Mouse (Mus musculus) hindbrain, embryonic 14.5 days (tissue): ENCODE results near the gene Slc38a6. TPM values are rescaled to one million over a fixed set of nuclear protein-coding genes. Genes with fewer than 3 reads are reported as not detected.

ENCODE experiments used
- ATAC-seq: fragments of 200-750 bp; cut with Nextera tagmentation; 2 replicates; pipeline ENCODE4 v1.8.0; 2017; ENCODE audit warnings: moderate number of reproducible peaks, mild to moderate bottlenecking, moderate TSS enrichment, moderate library complexity; ENCODE audit not compliant: low FRiP score
- DNase-seq: peaks from one replicate; pipeline ENCODE4 v3.0.0-alpha.2; 2015; ENCODE audit warnings: low spot score
- H3K27ac ChIP-seq: fragments of 300-500 bp; sonication (generic); 2 replicates; pipeline ENCODE4 v1.5.1; 2014; ENCODE audit warnings: mild to moderate bottlenecking, moderate library complexity
- H3K27me3 ChIP-seq: fragments of 300-500 bp; sonication (generic); 2 replicates; pipeline ENCODE4 v1.6.1; 2014; ENCODE audit warnings: mild to moderate bottlenecking, low read length, mixed read lengths; ENCODE audit not compliant: control insufficient read depth, insufficient read depth
- H3K36me3 ChIP-seq: fragments of 300-500 bp; sonication (generic); replicated peaks from 2 replicates; pipeline ENCODE4 v1.6.1; 2014; ENCODE audit not compliant: control insufficient read depth, insufficient read depth
- H3K4me1 ChIP-seq: fragments of 300-500 bp; sonication (generic); replicated peaks from 2 replicates; pipeline ENCODE4 v1.6.1; 2014; ENCODE audit warnings: antibody characterized with exemption, low read length, mixed read lengths; ENCODE audit not compliant: control insufficient read depth, insufficient read depth
- H3K4me2 ChIP-seq: fragments of 300-500 bp; sonication (generic); replicated peaks from 2 replicates; pipeline ENCODE4 v1.6.1; 2014; ENCODE audit warnings: mild to moderate bottlenecking, moderate library complexity
- H3K4me3 ChIP-seq: fragments of 300-500 bp; sonication (generic); replicated peaks from 2 replicates; pipeline ENCODE4 v1.5.1; 2014; ENCODE audit warnings: mild to moderate bottlenecking, low read length
- H3K9ac ChIP-seq: fragments of 300-500 bp; sonication (generic); 2 replicates; pipeline ENCODE4 v1.6.1; 2014
- H3K9me3 ChIP-seq: fragments of 300-500 bp; sonication (generic); 2 replicates; pipeline ENCODE4 v1.6.1; 2016; ENCODE audit warnings: low read length; ENCODE audit not compliant: control insufficient read depth
- WGBS: fragments of 180-500 bp; shearing (Covaris S2); extraction: QIAGEN DNeasy Blood & Tissue Kit; methylation state at CpG from one replicate; pipeline ENCODE4 v1.1.7; 2014; 5-methylcytosine and 5-hydroxymethylcytosine counted together
- polyA plus RNA-seq: library from polyadenylated mRNA; unstranded; fragments of >200 nt; fragmentation: Nextera tagmentation; extraction: Ambion mirVana; gene quantifications from 2 replicates; pipeline ENCODE4 v1.2.1, GENCODE M21; 2014

Gene Slc38a6
- polyA plus RNA-seq, 1 experiment from 2014 or later: 16.1 TPM

DNA sequence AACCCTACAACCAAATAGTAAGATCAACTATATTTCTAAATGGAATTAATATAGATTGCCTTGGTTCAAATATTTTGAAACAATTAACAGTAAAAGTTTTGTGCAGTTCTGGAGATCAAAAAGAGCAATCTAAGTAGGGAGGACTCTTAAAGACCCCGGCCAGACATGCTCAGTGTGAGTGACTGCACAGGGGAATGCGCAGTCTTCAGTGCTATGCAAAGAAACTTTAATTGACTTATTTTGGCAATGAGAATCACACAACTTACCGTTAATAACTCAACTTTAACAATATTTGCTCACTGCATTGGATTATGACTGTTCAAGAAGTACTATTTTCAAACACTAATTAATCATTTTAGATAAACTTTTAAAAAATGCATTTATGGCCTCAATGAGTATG is 17.0 kb upstream of the Slc38a6 start:
- no peaks in the 10 kb centered on the region for H3K36me3 ChIP-seq
- 93% methylated on average over 3 of the region's 3 CpGs for WGBS
- no peak overlapping the region for H3K27ac ChIP-seq
- H3K9me3 ChIP-seq: no peaks in the 10 kb centered on the region
- H3K4me2 ChIP-seq: no peak overlapping the region
- no peaks in the 10 kb centered on the region for H3K27me3 ChIP-seq
- no peaks in the 10 kb centered on the region for H3K4me1 ChIP-seq
- H3K4me3 ChIP-seq: no peak overlapping the region
- DNase-seq (no peak), ATAC-seq (no peak)
- H3K9ac ChIP-seq: no peak overlapping the region

DNA sequence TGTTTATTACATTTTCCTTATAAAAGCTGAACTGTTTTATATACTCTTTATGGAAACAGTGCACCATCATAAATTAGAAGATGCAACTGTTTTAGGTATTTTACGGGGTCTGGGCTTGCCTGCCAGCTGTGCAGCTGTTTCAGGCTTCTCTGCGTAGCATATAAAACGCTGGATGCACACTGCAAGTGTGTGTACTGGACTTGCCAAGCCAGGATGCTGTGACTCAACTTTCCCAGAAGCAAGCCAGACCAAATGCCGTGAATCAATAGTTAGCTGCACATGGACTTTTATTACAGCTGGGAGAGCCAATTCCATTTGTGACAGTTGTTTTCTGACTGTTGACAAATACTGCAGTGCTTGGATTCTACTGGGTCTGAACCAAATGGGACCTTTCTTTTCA is 16.6 kb upstream of the Slc38a6 start:
- no peaks in the 10 kb centered on the region for H3K9me3 ChIP-seq
- H3K9ac ChIP-seq: no peak overlapping the region
- H3K4me2 ChIP-seq: no peak overlapping the region
- no peak overlapping the region for H3K27ac ChIP-seq
- H3K4me3 ChIP-seq: no peak overlapping the region
- no peaks in the 10 kb centered on the region for H3K4me1 ChIP-seq
- no peaks in the 10 kb centered on the region for H3K27me3 ChIP-seq
- H3K36me3 ChIP-seq: no peaks in the 10 kb centered on the region; the same call in 1 of the 2 replicates
- WGBS: 93% methylated on average over 4 of the region's 4 CpGs
- no peak for ATAC-seq
- DNase-seq: no peak

DNA sequence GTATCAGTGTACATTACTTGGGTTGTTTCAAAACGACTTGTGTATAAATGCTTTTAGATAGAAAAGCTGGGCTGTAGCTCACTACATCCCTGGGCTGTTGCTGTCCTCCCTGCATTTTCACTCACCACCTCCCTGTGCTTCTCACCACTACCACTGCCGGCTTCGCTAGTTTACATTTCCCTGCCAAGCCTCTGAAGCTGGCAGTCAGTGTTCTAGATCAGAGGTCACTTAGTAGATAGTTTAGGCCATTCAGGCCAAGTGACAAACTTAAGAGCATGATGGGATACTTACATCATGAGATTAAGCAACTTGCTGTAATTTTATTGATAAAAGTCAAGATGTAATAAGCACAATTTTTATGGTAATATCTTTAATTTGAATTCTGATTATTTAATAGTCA is 11.7 kb upstream of the Slc38a6 start:
- no peak overlapping the region for H3K4me3 ChIP-seq
- ATAC-seq (no peak), DNase-seq (no peak)
- no peak overlapping the region for H3K4me2 ChIP-seq
- H3K36me3 ChIP-seq: peaks cover 39% of the 10 kb centered on the region
- no peaks in the 10 kb centered on the region for H3K4me1 ChIP-seq
- no peak overlapping the region for H3K27ac ChIP-seq
- no peaks in the 10 kb centered on the region for H3K27me3 ChIP-seq
- peaks cover 8% of the 10 kb centered on the region for H3K9me3 ChIP-seq
- WGBS: 93% methylated on average over 3 of the region's 3 CpGs
- no peak overlapping the region for H3K9ac ChIP-seq

DNA sequence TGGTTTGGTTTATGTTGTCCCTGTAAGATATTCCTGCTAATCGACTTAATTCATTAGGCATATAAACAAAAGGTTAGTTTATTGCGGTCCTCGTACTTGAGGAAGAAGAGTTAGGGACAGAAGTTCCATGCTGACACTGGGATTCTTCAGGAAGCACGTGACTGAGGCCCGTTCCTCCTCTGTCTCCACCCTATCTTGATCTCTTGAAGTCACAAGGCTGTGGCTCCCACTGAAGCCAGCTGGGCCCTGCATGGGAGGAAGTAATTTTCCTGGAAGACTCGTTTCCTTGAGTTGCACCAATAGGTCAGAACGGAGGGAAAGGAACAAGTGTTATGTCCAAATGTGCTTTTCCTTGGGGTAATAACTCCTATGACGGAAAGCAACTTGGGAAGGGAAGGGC is 1.0 kb downstream of the Slc38a6 start:
- no peak for ATAC-seq
- whole genome bisulfite sequencing: 78% methylated on average over 8 of the region's 8 CpGs
- H3K9ac ChIP-seq: peak overlapping the region; percentile 84; the same call in 1 of the 2 replicates

DNA sequence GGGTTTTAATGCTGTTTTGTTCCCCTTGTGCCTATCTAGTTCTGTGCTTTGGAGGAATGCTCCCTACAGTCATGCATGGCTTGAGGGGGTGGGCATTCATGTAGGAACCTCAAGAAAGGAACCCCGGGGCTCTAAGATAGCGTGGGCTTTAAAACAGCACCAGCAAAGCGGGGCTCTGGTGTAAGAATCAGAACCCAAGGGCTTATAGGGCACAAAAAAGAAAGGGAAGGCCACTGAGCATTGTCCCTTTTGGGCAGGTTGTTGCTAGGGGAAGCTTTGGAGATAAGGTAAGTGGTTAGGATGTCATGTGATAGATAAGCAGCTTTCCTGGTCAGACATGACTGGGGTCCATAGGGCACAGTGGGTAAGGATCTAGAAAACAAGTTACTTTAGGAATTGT is 2.0 kb downstream of the Slc38a6 start:
- Histone ChIP-seq H3K36me3 (peaks cover 14% of the 10 kb centered on the region), H3K27me3 (no peaks in the 10 kb centered on the region), H3K4me3 (no peak overlapping the region), H3K4me2 (no peak overlapping the region), H3K27ac (no peak overlapping the region), H3K4me1 (peaks cover 13% of the 10 kb centered on the region), H3K9ac (no peak overlapping the region), H3K9me3 (no peaks in the 10 kb centered on the region)
- DNase-seq (no peak), ATAC-seq (no peak)
- 95% methylated on average over 3 of the region's 3 CpGs for WGBS

More for the DNA sequence above, 1.0 kb downstream of the Slc38a6 start:
- DNase-seq: no peak
- Histone ChIP-seq H3K27me3 (no peaks in the 10 kb centered on the region), H3K36me3 (peaks cover 11% of the 10 kb centered on the region), H3K4me3 (peak overlapping the region; percentile 82), H3K4me1 (peaks cover 13% of the 10 kb centered on the region), H3K9me3 (no peaks in the 10 kb centered on the region), H3K4me2 (peak overlapping the region; percentile 73), H3K27ac (no peak overlapping the region)

DNA sequence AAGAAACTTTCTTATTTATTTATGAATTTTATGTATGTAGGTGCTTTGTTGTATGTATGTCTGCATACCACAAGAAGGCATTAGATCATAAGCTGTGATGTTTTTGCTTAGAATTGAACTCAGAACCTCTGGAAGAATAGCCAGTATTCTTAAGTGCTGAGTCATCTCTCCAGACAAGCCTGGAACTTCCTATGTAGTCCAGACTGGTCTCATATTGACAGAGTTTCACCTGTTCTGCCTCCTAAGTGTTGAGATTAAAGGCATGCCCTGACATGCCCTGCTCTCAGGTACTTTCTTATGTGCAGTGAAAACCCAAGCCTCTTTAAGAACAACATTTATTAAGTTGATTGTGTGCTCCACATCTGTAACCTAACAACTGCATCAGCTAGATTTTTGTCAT is 8.3 kb downstream of the Slc38a6 start:
- DNase-seq: no peak
- no peak overlapping the region for H3K4me3 ChIP-seq
- no peaks in the 10 kb centered on the region for H3K4me1 ChIP-seq
- ATAC-seq: no peak
- no peak overlapping the region for H3K4me2 ChIP-seq
- no peaks in the 10 kb centered on the region for H3K9me3 ChIP-seq
- H3K27me3 ChIP-seq: no peaks in the 10 kb centered on the region
- H3K9ac ChIP-seq: no peak overlapping the region
- H3K27ac ChIP-seq: no peak overlapping the region
- H3K36me3 ChIP-seq: peaks cover 37% of the 10 kb centered on the region

DNA sequence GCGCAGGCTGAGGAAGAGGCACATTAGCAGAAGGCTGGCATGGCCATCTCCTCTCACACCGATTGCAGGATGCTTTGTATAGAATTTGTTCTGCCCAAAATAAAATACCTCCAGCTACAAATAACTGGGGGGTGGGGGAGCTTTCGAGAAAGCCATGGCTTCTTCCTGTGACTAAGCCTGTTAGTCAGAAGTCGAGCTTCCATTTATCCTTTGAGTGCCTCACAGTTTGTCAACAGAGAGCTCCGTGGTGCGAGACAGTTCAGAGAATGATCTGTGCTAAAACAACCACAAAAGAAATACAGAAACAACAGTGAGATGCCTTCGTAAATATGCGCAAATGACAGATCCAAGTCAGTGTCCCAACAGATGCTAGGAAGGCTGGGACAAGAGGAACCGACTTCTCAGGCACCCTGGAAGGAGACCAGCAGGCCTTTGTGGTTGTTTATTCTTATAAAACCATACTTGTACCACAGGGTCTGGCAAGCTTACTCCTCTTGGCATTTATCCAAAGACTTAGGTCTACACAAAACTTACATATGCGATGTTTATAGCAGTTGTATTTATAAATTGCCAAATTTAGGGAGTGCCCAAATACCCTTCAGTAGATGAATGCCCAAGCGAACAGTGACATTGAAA is 9.0 kb downstream of the Slc38a6 start:
- WGBS: 82% methylated on average over 11 of the region's 11 CpGs
- no peaks in the 10 kb centered on the region for H3K27me3 ChIP-seq
- H3K4me2 ChIP-seq: no peak overlapping the region
- peaks cover 38% of the 10 kb centered on the region for H3K36me3 ChIP-seq
- H3K9ac ChIP-seq: no peak overlapping the region
- DNase-seq (no peak), ATAC-seq (no peak)
- H3K4me3 ChIP-seq: no peak overlapping the region
- H3K27ac ChIP-seq: no peak overlapping the region
- H3K4me1 ChIP-seq: no peaks in the 10 kb centered on the region
- no peaks in the 10 kb centered on the region for H3K9me3 ChIP-seq

DNA sequence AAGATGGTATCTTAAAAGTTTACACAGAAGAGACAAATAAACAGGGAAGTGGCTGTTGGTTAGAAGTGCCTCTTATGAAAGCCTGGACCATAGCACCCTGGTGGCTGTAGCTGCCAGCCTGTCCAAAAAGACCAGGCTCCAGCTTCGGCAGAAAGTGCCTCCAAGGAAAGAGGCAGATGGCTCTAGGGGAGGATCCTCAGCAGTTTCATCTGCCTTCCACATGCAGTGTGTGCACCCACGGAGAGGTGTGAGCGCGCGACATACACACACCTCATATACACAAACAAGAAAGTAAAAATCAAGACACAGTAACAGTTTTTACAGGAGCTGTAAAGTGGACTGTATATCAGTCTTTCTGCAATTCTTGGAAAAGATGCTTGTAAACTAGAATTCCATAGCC is 12.0 kb downstream of the Slc38a6 start:
- H3K27ac ChIP-seq: no peak overlapping the region
- DNase-seq (no peak), ATAC-seq (no peak)
- no peak overlapping the region for H3K4me3 ChIP-seq
- WGBS: 92% methylated on average over 5 of the region's 5 CpGs
- no peaks in the 10 kb centered on the region for H3K9me3 ChIP-seq
- H3K4me1 ChIP-seq: no peaks in the 10 kb centered on the region
- H3K4me2 ChIP-seq: no peak overlapping the region
- H3K9ac ChIP-seq: no peak overlapping the region
- H3K36me3 ChIP-seq: peaks cover 32% of the 10 kb centered on the region
- H3K27me3 ChIP-seq: no peaks in the 10 kb centered on the region

DNA sequence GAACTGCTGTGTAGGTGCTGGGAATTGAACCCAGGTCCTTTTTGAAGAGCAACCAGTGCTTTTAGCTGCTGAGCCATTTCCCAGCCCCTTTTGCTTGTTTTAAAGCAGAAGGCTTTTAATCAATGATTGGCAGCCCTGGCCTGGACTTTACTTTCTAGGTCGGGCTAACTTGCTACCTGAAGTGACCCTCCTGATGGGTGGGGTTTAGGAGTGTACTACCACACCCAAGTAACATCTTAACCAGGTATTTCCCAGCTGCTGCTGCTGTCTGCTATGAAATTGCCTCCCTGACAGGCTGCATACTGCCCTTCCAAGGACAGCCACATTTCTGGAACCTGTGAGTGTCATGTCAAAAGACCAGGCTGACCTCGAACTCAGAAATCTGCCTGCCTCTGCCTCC is 14.0 kb downstream of the Slc38a6 start:
- no peak for ATAC-seq
- Histone ChIP-seq H3K36me3 (peaks cover 21% of the 10 kb centered on the region), H3K4me3 (no peak overlapping the region), H3K27me3 (no peaks in the 10 kb centered on the region), H3K9ac (no peak overlapping the region), H3K4me2 (no peak overlapping the region), H3K4me1 (no peaks in the 10 kb centered on the region), H3K9me3 (no peaks in the 10 kb centered on the region), H3K27ac (no peak overlapping the region)
- DNase-seq: no peak
- 95% methylated on average over 2 of the region's 2 CpGs for WGBS

DNA sequence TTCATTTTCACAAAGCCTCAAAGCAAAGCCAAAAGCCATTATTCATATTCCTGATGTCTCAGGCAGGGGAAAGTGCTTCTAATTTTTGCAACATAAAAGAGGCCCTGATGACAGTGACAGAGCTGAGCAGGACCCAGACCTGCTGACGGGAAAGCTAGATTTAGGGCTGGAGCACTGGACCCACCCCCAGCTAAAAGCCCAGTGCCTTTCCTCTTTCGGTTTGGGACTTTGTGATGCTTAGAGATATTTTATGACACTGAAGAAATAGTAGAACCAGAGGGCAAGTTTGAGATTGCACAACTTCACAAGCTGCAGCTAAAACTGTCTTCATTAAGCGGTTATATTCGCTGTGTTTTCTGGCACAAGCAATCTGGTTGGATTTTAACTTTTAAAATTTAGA is 18.1 kb downstream of the Slc38a6 start:
- WGBS: 82% methylated on average over 4 of the region's 4 CpGs
- no peak for ATAC-seq

More for the DNA sequence above, 18.1 kb downstream of the Slc38a6 start:
- Histone ChIP-seq H3K36me3 (peaks cover 13% of the 10 kb centered on the region), H3K4me2 (no peak overlapping the region), H3K4me3 (no peak overlapping the region), H3K9me3 (no peaks in the 10 kb centered on the region), H3K27ac (no peak overlapping the region), H3K4me1 (no peaks in the 10 kb centered on the region), H3K9ac (no peak overlapping the region), H3K27me3 (no peaks in the 10 kb centered on the region)
- no peak for DNase-seq
